Mouse (Mus musculus) small intestine, adult 2 months (tissue): ENCODE measurements around the gene Sec14l4. TPM values are rescaled to one million over a fixed set of nuclear protein-coding genes. Genes with fewer than 3 reads are reported as not detected.

Experiments
- H3K27ac ChIP-seq: fragments of 200-500 bp; 2 replicates; pipeline ENCODE4 v1.5.1; 2012; ENCODE audit warnings: low read depth, low read length, control low read depth, inconsistent platforms; ENCODE audit not compliant: insufficient read depth
- H3K27me3 ChIP-seq: fragments of 200-500 bp; 2 replicates; pipeline ENCODE4 v1.6.1; 2012; ENCODE audit warnings: mild to moderate bottlenecking, moderate library complexity, low read length, inconsistent platforms; ENCODE audit not compliant: control insufficient read depth, insufficient read depth
- H3K36me3 ChIP-seq: fragments of 200-500 bp; 2 replicates; pipeline ENCODE4 v1.6.1; 2012; ENCODE audit warnings: mild to moderate bottlenecking, low read length, control low read depth, inconsistent platforms; ENCODE audit not compliant: control insufficient read depth, insufficient read depth
- H3K4me1 ChIP-seq: fragments of 200-500 bp; 2 replicates; pipeline ENCODE4 v1.6.1; 2012; ENCODE audit warnings: low read length, inconsistent platforms, mixed read lengths; ENCODE audit not compliant: control insufficient read depth, insufficient read depth, insufficient read length
- H3K4me3 ChIP-seq: fragments of 200-500 bp; 2 replicates; pipeline ENCODE4 v1.5.1; 2012; ENCODE audit warnings: low read depth, mild to moderate bottlenecking, control low read depth, inconsistent platforms, low read length, moderate library complexity
- CTCF ChIP-seq: fragments of 200-500 bp; IDR thresholded peaks from 2 replicates; pipeline ENCODE4 v1.5.1; 2012; ENCODE audit warnings: low read depth, mild to moderate bottlenecking, control low read depth, inconsistent platforms, low read length, moderate library complexity, mixed read lengths; ENCODE audit not compliant: insufficient replicate concordance, insufficient read length; ENCODE audit errors: extremely low read depth
- POLR2A ChIP-seq: fragments of 200-500 bp; IDR thresholded peaks from 2 replicates; pipeline ENCODE4 v1.6.1; 2012; ENCODE audit warnings: low read depth, mild to moderate bottlenecking, control low read depth, inconsistent platforms, low read length, moderate library complexity
- WGBS: fragments of 180-500 bp; shearing (Covaris S2); methylation state at CpG from one replicate; pipeline ENCODE4 v1.1.7; 2018; 5-methylcytosine and 5-hydroxymethylcytosine counted together
- polyA plus RNA-seq: library from polyadenylated mRNA; depleted of rRNA; stranded (reverse); fragments of >200 nt; gene quantifications from 2 replicates; pipeline ENCODE4 v1.2.3, GENCODE M21; 2012

Gene Sec14l4
- polyA plus RNA-seq, 1 experiment: 0.05 TPM

DNA sequence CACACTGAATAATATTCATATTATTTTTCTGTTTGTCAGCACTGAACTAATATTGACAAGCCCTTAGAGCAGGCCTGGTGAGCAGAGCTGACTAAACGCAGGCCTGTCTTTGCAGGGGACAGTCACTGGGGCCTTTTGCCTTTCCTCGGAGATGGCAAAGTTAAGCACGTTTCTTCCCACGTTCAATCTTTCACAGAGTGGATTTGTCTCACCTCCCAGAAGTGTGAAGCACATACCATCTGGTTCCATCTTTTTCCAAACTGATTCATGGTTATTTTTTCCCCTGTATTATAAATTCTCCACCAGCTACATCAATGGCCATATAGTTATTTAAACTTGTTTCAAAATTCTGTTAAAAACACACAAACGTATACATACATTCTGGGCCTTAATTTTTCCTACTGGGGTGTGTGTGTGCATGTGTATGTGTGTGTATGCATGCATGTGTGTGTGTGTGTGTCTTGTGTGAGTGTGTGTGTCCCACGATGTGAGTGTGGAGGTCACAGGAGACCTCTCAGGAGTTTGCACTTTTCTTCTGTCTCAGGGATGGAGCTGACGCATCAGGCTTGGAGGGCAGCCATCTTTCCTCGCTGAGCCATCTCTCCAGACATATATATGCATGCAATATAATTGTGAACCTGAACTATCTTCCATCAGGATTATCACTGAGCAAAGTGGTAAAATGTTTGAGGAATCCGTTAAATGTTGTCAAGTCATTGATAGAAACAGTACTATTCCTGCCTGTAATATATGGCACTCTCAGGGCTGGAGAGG is 3.5 kb upstream of the Sec14l4 start:
- Histone ChIP-seq H3K27me3 (no peaks in the 10 kb centered on the region), H3K36me3 (no peaks in the 10 kb centered on the region), H3K4me3 (no peak overlapping the region), H3K4me1 (no peaks in the 10 kb centered on the region), H3K27ac (no peak overlapping the region)
- WGBS: 69% methylated on average over 9 of the region's 9 CpGs
- TF ChIP-seq POLR2A: no peak
- TF ChIP-seq CTCF: no peak

DNA sequence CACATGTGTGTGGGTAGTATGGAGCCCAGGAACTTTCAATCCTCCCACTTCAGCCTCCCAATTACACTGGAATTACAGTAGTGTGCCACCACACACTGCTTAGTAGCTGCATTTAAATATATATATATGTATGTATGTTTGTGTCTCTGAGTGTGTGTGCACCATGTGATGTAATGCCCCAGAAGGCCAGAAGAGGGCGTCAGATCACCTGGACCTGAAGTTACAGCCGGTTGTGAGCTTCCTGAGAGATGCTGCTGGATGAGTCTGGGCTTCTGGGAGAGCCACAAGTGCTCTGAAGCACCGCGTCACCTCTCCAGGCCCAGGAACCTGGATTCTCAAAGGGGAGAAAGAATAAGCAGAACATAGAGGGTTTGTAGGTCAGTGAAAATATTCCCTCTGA is 1.9 kb upstream of the Sec14l4 start:
- Histone ChIP-seq H3K27ac (no peak overlapping the region), H3K4me1 (no peaks in the 10 kb centered on the region), H3K4me3 (no peak overlapping the region), H3K27me3 (no peaks in the 10 kb centered on the region), H3K36me3 (no peaks in the 10 kb centered on the region)
- TF ChIP-seq CTCF (no peak), POLR2A (no peak)
- 67% methylated on average over 4 of the region's 4 CpGs for WGBS

DNA sequence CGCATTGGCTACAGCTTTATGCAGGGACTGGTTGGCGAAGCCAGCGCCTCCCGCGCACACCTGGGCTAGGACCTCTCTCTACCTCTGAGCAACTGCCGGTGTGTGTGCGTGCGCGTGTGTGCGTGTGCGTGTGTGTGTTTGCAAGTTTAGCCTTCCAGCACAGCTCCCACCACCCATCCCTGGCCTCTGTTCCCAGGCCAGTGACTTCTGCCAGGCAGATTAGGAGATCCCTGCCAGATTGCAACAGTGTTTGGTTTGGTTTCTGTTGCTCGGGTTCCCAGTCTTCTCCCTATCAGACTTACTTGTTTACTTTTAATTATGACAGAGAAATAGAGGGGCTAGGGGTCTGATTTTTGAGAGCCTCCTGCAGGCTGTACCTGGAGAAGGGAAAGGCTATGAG is 699 bp downstream of the Sec14l4 start:
- TF ChIP-seq CTCF: no peak
- no peak for TF ChIP-seq POLR2A
- 39% methylated on average over 12 of the region's 12 CpGs for WGBS
- no peak overlapping the region for H3K4me3 ChIP-seq
- H3K27ac ChIP-seq: no peak overlapping the region
- H3K36me3 ChIP-seq: no peaks in the 10 kb centered on the region
- H3K27me3 ChIP-seq: no peaks in the 10 kb centered on the region
- peaks cover 7% of the 10 kb centered on the region for H3K4me1 ChIP-seq

DNA sequence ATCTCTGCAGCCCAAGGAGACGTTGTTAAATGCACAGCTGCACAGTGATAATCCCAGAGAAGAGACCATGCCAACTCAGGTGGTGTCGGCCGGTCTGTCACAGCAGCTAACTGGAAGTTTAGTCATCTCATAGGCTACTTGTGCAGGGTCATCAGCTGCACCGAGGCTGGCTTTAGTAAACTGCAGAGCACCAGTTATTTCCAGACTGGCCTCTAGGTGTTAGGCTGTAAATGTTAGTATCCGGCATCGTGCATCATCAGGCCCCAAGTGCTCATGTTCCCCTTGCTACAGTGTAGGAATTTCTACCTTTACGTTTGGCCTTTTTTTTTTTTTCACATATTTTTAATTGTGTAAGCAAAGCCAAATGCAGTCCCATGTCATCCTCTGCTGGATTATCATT is 2.2 kb downstream of the Sec14l4 start:
- Histone ChIP-seq H3K36me3 (no peaks in the 10 kb centered on the region), H3K4me3 (no peak overlapping the region), H3K27ac (no peak overlapping the region), H3K27me3 (no peaks in the 10 kb centered on the region), H3K4me1 (peaks cover 7% of the 10 kb centered on the region)
- TF ChIP-seq CTCF (no peak), POLR2A (no peak)
- 75% methylated on average over 7 of the region's 7 CpGs for WGBS

DNA sequence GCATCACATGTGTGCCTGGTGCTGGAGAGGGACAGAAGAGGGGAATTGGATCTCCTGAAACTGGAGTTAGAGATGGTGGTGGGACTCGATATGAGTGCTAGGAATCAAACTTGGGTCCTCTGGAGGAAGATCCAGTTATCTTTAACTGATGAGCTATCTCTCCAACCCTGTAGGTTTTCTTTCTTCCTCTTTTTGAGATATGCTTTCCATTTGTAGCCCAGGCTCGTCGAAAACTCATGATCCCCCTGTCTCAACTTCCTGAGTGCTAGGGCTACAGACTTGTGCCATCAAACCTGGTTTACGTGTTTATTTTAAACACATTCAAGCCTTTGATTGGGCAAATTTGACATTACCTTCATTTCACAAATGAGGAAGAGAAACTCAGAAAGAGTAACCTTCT is 2.9 kb downstream of the Sec14l4 start:
- Histone ChIP-seq H3K4me1 (peaks cover 7% of the 10 kb centered on the region), H3K4me3 (no peak overlapping the region), H3K27ac (no peak overlapping the region), H3K27me3 (no peaks in the 10 kb centered on the region), H3K36me3 (no peaks in the 10 kb centered on the region)
- 78% methylated on average over 4 of the region's 4 CpGs for WGBS
- no peak for TF ChIP-seq CTCF
- no peak for TF ChIP-seq POLR2A

DNA sequence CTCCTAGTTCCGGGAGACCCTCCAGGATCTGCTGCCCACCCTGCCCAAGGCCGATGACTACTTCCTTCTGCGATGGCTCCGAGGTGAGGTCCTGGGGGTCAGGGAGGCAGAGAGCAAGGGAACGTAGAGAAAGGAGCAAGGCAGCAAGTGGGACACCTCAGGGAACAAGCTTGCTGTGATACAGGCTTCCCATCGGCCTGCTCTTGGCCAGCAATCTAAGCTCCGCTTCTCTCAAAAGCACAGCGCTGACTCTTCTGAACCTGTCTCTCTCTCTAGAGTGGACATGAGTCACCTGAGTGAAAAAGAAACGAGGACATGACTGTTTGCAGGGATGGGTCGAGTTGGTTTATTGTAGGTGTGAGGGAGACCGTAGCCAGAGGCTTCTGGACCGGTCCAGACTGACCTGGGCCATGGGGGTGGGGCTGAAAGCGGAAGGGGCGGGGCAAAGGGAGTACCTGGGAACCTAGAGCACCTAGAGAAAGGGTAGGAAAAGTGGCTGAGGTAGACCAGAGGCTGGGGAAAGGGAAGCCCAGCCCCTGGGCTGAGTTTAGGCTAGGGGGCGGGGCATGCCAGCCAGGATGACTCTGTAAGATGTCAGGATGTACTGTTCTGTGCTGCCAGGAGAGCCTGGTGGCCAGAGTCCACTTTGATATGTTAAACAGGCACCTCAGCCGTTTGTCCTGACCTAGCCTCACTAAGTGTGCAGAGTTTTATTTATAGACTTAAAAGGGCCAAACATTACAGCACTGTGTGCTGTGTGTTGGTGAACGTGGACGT is 4.0 kb downstream of the Sec14l4 start:
- Histone ChIP-seq H3K4me1 (peaks cover 7% of the 10 kb centered on the region), H3K4me3 (no peak overlapping the region), H3K27ac (peak overlapping the region; percentile 37; the same call in 1 of the 2 replicates), H3K36me3 (no peaks in the 10 kb centered on the region), H3K27me3 (no peaks in the 10 kb centered on the region)
- 53% methylated on average over 18 of the region's 18 CpGs for WGBS
- TF ChIP-seq POLR2A: no peak
- TF ChIP-seq CTCF: no peak

DNA sequence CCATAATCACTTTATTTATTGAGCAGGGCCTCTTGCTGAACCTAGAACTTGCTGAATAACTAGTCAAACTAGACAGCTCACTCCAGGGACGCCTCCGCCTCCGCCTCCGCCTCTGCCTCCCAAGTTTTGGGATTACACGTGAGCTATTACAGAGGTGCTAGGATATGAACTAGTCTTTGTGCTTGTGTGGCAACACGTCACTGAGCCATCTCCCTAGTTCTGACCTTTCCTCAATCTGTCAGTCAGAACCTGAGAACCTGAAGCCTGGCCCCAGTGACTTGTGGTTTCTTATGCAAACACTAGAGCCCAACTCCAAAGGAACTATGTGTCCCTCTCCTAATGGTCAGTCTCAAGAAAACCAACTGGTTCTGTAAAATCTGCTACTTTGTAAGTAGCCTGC is 4.7 kb downstream of the Sec14l4 start:
- WGBS: 70% methylated on average over 6 of the region's 6 CpGs
- TF ChIP-seq CTCF (no peak), POLR2A (no peak)

More for the DNA sequence above, 4.7 kb downstream of the Sec14l4 start:
- Histone ChIP-seq H3K4me1 (peaks cover 7% of the 10 kb centered on the region), H3K27ac (peak overlapping the region; percentile 37; the same call in 1 of the 2 replicates), H3K4me3 (no peak overlapping the region), H3K36me3 (no peaks in the 10 kb centered on the region), H3K27me3 (no peaks in the 10 kb centered on the region)
